Mouse (Mus musculus): ENCODE data around the gene Sphkap.

GRCm38 (mm10) chr1:83407616-83408015, 384 bp downstream of the Sphkap start:
- TF ChIP-seq MAFK (IDR thresholded peaks at IDR 0.05; ENCODE audit: insufficient read depth, low read depth, low read length), result no peak
- TF ChIP-seq ZC3H11A (IDR thresholded peaks at IDR 0.05; ENCODE audit: borderline replicate concordance, low read depth, low read length), result no peak
- TF ChIP-seq HCFC1 (IDR thresholded peaks at IDR 0.05; ENCODE audit: borderline replicate concordance, insufficient read depth, low read length), result no peak
- no peak for TF ChIP-seq CHD2 (IDR thresholded peaks at IDR 0.05; ENCODE audit: low read depth, low read length)
- TF ChIP-seq ZNF384 (IDR thresholded peaks at IDR 0.05; ENCODE audit: low read depth, low read length), result no peak

All from ES-E14 (cell line).